Mouse (Mus musculus) ES-Bruce4 (cell line): ENCODE results near the gene Adamts7. TPM values are rescaled to one million over a fixed set of nuclear protein-coding genes. Genes with fewer than 3 reads are reported as not detected.

Experiments used
- H3K27ac ChIP-seq: 2 replicates; pipeline ENCODE4 v1.5.1; 2012; ENCODE audit warnings: low read length, inconsistent platforms; ENCODE audit not compliant: insufficient read depth
- H3K27me3 ChIP-seq: 2 replicates; pipeline ENCODE4 v1.6.1; 2012; ENCODE audit warnings: mild to moderate bottlenecking, low read length, inconsistent platforms; ENCODE audit not compliant: control insufficient read depth, poor library complexity, insufficient read depth, severe bottlenecking
- H3K36me3 ChIP-seq: 2 replicates; pipeline ENCODE4 v1.6.1; 2012; ENCODE audit warnings: inconsistent platforms, mild to moderate bottlenecking, low read length, moderate library complexity; ENCODE audit not compliant: control insufficient read depth, poor library complexity, insufficient read depth, severe bottlenecking
- H3K4me1 ChIP-seq: one replicate; pipeline ENCODE4 v1.8.1; 2011; ENCODE audit warnings: low read length; ENCODE audit not compliant: control insufficient read depth, insufficient read depth
- H3K4me3 ChIP-seq: 2 replicates; pipeline ENCODE4 v1.5.1; 2011; ENCODE audit warnings: low read depth, mild to moderate bottlenecking, low read length
- H3K9ac ChIP-seq: 2 replicates; pipeline ENCODE4 v1.6.1; 2012; ENCODE audit warnings: low read depth, mild to moderate bottlenecking, inconsistent platforms; ENCODE audit not compliant: poor library complexity, severe bottlenecking
- H3K9me3 ChIP-seq: replicated peaks from 2 replicates; pipeline ENCODE4 v1.6.1; 2012; ENCODE audit warnings: mild to moderate bottlenecking, low read length, inconsistent platforms; ENCODE audit not compliant: control insufficient read depth, poor library complexity, insufficient read depth, severe bottlenecking
- CTCF ChIP-seq: IDR thresholded peaks from one replicate; pipeline ENCODE4 v1.8.1; 2011; ENCODE audit warnings: low read depth, low read length
- EP300 ChIP-seq: IDR thresholded peaks from 2 replicates; pipeline ENCODE4 v1.6.1; 2011; ENCODE audit warnings: low read depth, low read length; ENCODE audit not compliant: insufficient read depth
- POLR2A ChIP-seq: IDR thresholded peaks from one replicate; pipeline ENCODE4 v1.8.1; 2011; ENCODE audit warnings: low read length; ENCODE audit not compliant: insufficient read depth
- polyA plus RNA-seq: library from polyadenylated mRNA; stranded (reverse); fragments of >200 nt; gene quantifications from 2 replicates; pipeline ENCODE4 v1.2.4, GENCODE M21; 2011; ENCODE audit warnings: low read depth; ENCODE audit not compliant: missing spikeins, insufficient read depth, insufficient read length

Adamts7 gene
- polyA plus RNA-seq, 1 experiment, result 4.2 TPM

DNA sequence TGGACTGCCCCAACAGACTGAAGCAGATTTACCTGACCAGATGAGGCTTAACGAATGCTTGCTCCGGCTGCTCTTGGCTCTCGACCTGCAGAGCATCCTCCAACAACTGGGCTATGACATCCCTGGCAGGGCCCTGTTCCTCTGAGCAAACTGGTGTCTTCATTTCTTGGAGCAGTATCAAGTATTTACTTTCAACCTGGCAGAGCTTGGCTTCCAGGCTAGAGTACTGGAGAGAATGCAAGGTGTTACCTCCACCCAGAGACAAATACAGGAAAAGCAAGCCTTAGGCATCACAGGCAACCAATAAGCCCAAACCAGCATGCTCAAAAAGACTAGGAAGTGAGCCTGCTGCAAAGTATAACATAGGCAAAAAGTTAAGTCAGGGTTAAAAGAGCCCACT lies 59.4 kb downstream of the Adamts7 start:
- TF ChIP-seq POLR2A (no peak), EP300 (no peak), CTCF (no peak)
- H3K9ac ChIP-seq, result no peak overlapping the region
- no peaks in the 10 kb centered on the region for H3K4me1 ChIP-seq
- no peak overlapping the region for H3K27ac ChIP-seq
- H3K36me3 ChIP-seq, result no peaks in the 10 kb centered on the region
- no peaks in the 10 kb centered on the region for H3K27me3 ChIP-seq
- no peaks in the 10 kb centered on the region for H3K9me3 ChIP-seq
- no peak overlapping the region for H3K4me3 ChIP-seq

DNA sequence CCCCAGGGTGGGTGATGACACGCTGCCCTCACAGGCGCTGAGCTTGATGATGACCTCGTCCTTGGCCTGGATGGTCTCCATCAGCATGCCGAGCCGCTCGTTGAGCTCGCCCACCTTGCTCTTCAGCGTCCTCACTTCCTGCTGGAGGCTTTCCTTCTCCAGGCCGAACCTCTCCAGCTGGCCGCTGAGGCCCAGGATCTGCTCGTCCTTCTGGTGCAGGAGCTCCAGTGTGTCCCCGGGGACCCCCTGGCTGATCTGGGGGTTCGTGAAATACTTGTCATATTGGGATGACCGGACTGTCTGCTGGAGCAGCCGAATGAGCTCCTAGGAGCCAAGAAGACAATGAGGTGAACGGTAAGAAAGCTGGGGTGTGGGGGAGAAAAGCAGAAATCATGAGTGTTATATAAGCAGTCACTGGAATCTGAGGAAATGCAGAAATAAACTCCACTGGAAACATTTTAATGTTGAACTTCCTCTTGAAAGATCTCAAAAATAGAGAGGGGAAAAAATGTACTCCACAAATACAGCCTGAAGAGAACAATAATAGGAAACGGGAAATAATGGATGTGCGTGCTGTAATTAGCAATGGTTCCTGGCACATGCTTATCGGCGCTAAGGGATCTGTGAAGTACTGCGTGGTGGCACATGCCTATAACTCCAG lies 63.3 kb downstream of the Adamts7 start:
- Histone ChIP-seq H3K9me3 (no peaks in the 10 kb centered on the region), H3K4me3 (no peak overlapping the region), H3K9ac (no peak overlapping the region), H3K36me3 (no peaks in the 10 kb centered on the region), H3K27ac (no peak overlapping the region), H3K27me3 (no peaks in the 10 kb centered on the region), H3K4me1 (no peaks in the 10 kb centered on the region)
- no peak for TF ChIP-seq CTCF
- no peak for TF ChIP-seq POLR2A
- TF ChIP-seq EP300, result no peak

- Histone ChIP-seq H3K27me3 (no peaks in the 10 kb centered on the region), H3K9ac (no peak overlapping the region), H3K36me3 (no peaks in the 10 kb centered on the region), H3K9me3 (no peaks in the 10 kb centered on the region), H3K4me1 (no peaks in the 10 kb centered on the region), H3K27ac (no peak overlapping the region), H3K4me3 (no peak overlapping the region)
- TF ChIP-seq CTCF (no peak), EP300 (no peak), POLR2A (no peak)
These were observed 63.9 kb downstream of the Adamts7 start for GRCm38 (mm10) chr9:90226742-90227096.

DNA sequence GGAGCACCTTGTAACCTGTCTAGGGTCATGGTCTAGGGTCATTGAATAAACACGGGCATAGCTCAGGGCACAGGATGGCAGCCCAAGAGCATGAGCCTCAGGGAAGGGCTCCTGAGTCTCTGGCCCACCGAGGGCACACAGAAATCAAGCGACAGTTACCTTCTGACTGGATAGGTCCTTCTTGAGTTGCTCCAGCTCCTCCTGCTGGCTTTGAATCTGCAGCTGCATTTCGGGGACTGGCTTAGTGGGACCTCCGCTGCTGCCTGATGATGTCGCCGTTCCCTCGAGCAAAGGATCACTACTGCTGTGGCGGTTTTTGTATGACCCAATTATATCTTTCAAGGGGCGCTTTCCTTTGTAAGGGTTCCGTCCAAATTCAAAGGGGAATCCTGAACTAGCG lies 64.3 kb downstream of the Adamts7 start:
- H3K9ac ChIP-seq, result no peak overlapping the region
- no peaks in the 10 kb centered on the region for H3K9me3 ChIP-seq
- no peak overlapping the region for H3K27ac ChIP-seq
- no peaks in the 10 kb centered on the region for H3K4me1 ChIP-seq
- H3K36me3 ChIP-seq, result no peaks in the 10 kb centered on the region
- TF ChIP-seq CTCF (peak; percentile 1), POLR2A (no peak)
- no peak overlapping the region for H3K4me3 ChIP-seq
- no peaks in the 10 kb centered on the region for H3K27me3 ChIP-seq

DNA sequence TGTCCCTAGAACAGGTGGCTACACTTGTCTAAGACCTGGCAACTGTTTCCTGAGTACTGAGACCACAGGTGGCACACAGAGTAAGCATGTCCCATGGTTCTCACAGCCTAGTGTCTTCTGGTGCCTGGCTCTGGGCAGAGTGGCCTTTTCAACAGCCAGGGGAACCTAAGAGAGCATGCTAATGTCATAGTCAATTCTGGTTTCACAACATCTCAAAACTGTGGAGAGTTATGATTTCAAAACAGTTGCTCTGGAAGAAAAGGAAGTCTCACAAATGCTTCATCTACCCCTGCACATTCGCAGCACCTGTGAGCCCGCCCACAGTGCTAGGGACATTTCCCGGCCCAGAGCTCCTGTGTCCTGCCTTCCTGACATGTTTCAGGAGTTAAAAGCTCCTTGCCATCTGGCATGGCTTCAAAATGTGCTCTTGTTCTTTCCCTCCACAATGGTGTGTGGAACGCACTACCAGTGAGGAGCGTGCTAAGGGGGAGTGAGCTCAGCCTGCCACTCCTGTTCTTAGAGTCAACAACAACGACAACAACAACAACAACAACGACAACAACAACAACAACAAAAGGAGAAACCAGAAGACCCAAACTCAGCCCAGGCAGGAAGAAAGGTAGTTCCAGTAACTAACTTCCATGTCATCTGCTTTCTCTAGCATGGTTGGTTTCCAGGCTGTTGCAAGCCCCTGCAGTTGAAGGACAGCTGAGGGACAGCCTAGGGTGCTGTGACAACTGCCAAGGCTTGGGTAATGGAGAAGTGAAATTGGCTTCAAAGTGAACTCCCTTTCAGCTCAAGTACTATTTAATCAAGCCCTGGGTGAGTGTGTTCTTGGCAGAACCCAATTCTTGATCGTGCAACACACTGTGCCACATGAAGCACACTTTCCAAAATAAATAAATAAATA lies 70.2 kb downstream of the Adamts7 start:
- H3K9me3 ChIP-seq, result no peaks in the 10 kb centered on the region
- H3K4me1 ChIP-seq, result peaks cover 2% of the 10 kb centered on the region
- no peaks in the 10 kb centered on the region for H3K27me3 ChIP-seq
- no peak overlapping the region for H3K27ac ChIP-seq
- no peaks in the 10 kb centered on the region; the same call in 1 of the 2 replicates for H3K36me3 ChIP-seq
- H3K4me3 ChIP-seq, result no peak overlapping the region
- no peak for TF ChIP-seq POLR2A
- no peak for TF ChIP-seq CTCF
- TF ChIP-seq EP300, result no peak
- no peak overlapping the region for H3K9ac ChIP-seq

GRCm38 (mm10) chr9:90233906-90234419 lies 71.1 kb downstream of the Adamts7 start:
- H3K4me3 ChIP-seq, result no peak overlapping the region
- no peaks in the 10 kb centered on the region for H3K27me3 ChIP-seq
- TF ChIP-seq POLR2A, result no peak
- TF ChIP-seq CTCF, result no peak
- no peak for TF ChIP-seq EP300
- H3K36me3 ChIP-seq, result no peaks in the 10 kb centered on the region; the same call in 1 of the 2 replicates
- no peak overlapping the region for H3K9ac ChIP-seq
- H3K4me1 ChIP-seq, result peaks cover 2% of the 10 kb centered on the region
- no peak overlapping the region for H3K27ac ChIP-seq
- no peaks in the 10 kb centered on the region for H3K9me3 ChIP-seq
